Mouse (Mus musculus) A20 (cell line): ENCODE results near the gene Rps11.
"Not testable (repeated sequence)": the region's sequence is repeated elsewhere in the genome, so short reads cannot be mapped to it uniquely, and the experiment has no call there.

Source experiments
- DNase-seq: peaks from one replicate; pipeline ENCODE4 v3.0.0-alpha.2; 2011; ENCODE audit warnings: low read depth, low spot score

The Rps11 gene

GRCm38 (mm10) chr7:45111940-45112339 lies 12.3 kb downstream of the Rps11 start:
- DNase-seq: no peak

GRCm38 (mm10) chr7:45110089-45110488 lies 14.2 kb downstream of the Rps11 start:
- not testable (repeated sequence) for DNase-seq

- DNase-seq: no peak
These were observed 17.1 kb downstream of the Rps11 start for GRCm38 (mm10) chr7:45107052-45107645.

GRCm38 (mm10) chr7:45106441-45106840 lies 17.8 kb downstream of the Rps11 start:
- no peak for DNase-seq

GRCm38 (mm10) chr7:45105491-45105890 lies 18.7 kb downstream of the Rps11 start:
- DNase-seq: no peak

GRCm38 (mm10) chr7:45104941-45105340 lies 19.3 kb downstream of the Rps11 start:
- DNase-seq: no peak

- DNase-seq: no peak
These were observed 20.5 kb downstream of the Rps11 start, which contains the start of gene Fcgrt for GRCm38 (mm10) chr7:45103652-45104180. Gene Fcgrt (minus strand): TSS chr7:45103851.

- no peak for DNase-seq
These were observed 21.2 kb downstream of the Rps11 start for GRCm38 (mm10) chr7:45102940-45103585.

GRCm38 (mm10) chr7:45102441-45102840 lies 21.8 kb downstream of the Rps11 start:
- DNase-seq: no peak

GRCm38 (mm10) chr7:45100046-45100445 lies 24.2 kb downstream of the Rps11 start:
- no peak for DNase-seq

GRCm38 (mm10) chr7:45098541-45099240 lies 25.5 kb downstream of the Rps11 start:
- DNase-seq: peak; percentile 51

GRCm38 (mm10) chr7:45097479-45097878 lies 26.8 kb downstream of the Rps11 start:
- DNase-seq: no peak

GRCm38 (mm10) chr7:45095965-45096364 lies 28.3 kb downstream of the Rps11 start:
- not testable (repeated sequence) for DNase-seq

GRCm38 (mm10) chr7:45095367-45095766 lies 28.9 kb downstream of the Rps11 start:
- peak; percentile 67 for DNase-seq

GRCm38 (mm10) chr7:45094121-45094520 lies 30.1 kb downstream of the Rps11 start:
- no peak for DNase-seq

- DNase-seq: no peak
These were observed 30.7 kb downstream of the Rps11 start for GRCm38 (mm10) chr7:45093516-45093905.

- no peak for DNase-seq
These were observed 31.3 kb downstream of the Rps11 start for GRCm38 (mm10) chr7:45092828-45093515.

GRCm38 (mm10) chr7:45092048-45092447 lies 32.2 kb downstream of the Rps11 start, which contains the start of gene Rcn3:
Gene Rcn3 (minus strand): TSS chr7:45092221.
- DNase-seq: no peak

GRCm38 (mm10) chr7:45091001-45091990 lies 32.9 kb downstream of the Rps11 start:
- no peak for DNase-seq

- no peak for DNase-seq
These were observed 33.8 kb downstream of the Rps11 start for GRCm38 (mm10) chr7:45090251-45090977.
